Mouse (Mus musculus): ENCODE measurements around the gene Dmrt3.

Dmrt3 gene

GRCm38 (mm10) chr19:25610015-25610410 lies at the start of gene Dmrt3:
Gene Dmrt3, plus strand, starts transcription at chr19:25610301.
- in situ Hi-C loops (cut with MseI, MboI), result no loop called here

DNA sequence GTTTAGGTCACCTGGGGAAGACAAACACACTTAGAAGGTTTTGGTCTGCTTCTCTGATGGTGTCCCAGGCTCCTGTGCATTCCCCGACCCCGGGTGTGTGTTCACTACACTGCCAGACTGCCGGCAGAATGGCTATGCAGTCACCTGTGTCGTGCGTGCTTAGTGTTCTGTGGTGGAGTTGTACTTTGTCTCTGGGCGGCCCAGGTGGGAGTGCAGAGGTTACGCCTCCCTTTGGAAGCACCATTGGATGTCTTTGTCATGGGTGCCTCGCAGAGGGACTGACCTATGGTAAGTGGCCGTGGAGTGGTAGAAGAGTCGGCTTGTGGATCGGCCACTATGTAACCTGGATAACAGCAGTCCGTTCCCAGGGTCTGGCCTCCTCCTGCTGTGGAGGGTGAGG lies 45.7 kb upstream of the Dmrt3 start:
- in situ Hi-C loops (cut with MseI, MboI), result no loop called here

DNA sequence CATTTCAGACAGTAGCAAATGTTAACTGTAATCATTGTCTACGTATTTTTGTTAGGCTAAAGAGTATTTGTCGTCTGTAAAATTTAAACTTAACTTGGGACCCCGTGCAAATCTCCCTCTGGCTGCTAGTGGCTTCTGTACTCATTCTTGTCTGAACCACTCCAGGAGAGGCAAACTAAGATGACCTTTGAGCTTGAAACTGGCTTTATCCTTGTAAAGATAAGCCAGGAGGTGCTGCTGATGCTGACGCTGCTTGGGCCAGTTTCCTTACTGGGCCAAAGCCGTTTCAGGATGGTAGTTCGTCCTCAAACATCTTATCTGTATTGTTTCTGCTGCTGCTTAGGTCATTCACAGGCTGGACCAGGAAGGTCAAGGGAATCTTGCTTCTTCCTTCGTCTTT lies 40.3 kb upstream of the Dmrt3 start:
- in situ Hi-C loops (cut with MseI, MboI), result no loop called here

DNA sequence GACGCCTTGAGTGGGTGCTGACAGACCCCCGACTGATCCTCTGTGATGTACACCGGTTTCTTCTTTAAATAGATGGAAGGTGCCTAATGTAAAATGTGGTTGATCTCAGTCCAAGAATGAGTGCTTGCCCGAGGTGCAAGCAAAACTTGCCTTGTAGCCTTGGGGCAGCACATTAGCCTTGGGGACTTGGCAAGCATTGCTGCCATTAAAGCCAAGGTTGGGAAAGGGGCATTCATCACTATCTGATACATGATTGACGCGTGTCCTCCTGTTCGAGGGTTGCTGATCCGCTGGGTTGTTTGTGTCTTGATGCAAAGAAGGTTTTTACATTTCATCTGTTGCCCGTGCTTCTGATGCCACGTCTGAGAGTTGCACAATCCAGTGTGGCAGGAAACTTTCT lies 35.7 kb upstream of the Dmrt3 start:
- in situ Hi-C loops (cut with MseI, MboI), result no loop called here

GRCm38 (mm10) chr19:25574981-25575814 lies 34.9 kb upstream of the Dmrt3 start:
- in situ Hi-C loops (cut with MseI, MboI), result no loop called here

GRCm38 (mm10) chr19:25578358-25578757 lies 31.7 kb upstream of the Dmrt3 start:
- in situ Hi-C loops (cut with MseI, MboI), result no loop called here

DNA sequence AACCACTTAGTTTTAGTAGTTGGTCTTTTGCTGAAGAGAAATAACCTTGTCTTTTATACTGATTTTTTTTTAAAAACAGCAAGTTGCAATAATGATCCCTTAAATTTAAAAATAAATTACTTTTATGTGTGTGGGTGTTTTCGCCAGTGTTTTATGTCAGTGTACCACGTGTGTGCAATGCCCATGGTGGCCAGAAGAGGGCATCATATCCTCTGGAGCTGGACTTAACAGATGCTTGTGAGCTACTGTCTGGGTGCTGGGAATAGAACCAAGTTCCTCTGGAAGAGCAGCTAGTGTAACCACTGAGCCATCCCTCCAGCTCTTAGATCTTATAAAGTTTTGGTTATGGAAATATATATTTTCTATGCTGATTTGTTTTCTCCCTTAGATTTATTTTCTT lies 30.7 kb upstream of the Dmrt3 start:
- in situ Hi-C loops (cut with MseI, MboI), result no loop called here

- in situ Hi-C loops (cut with MseI, MboI), result no loop called here
These were observed 12.3 kb upstream of the Dmrt3 start for GRCm38 (mm10) chr19:25597717-25598232.

GRCm38 (mm10) chr19:25598626-25599025 lies 11.5 kb upstream of the Dmrt3 start:
- in situ Hi-C loops (cut with MseI, MboI), result no loop called here

- in situ Hi-C loops (cut with MseI, MboI), result no loop called here
These were observed 8.1 kb upstream of the Dmrt3 start for GRCm38 (mm10) chr19:25601966-25602365.

GRCm38 (mm10) chr19:25607461-25608205 lies 2.5 kb upstream of the Dmrt3 start:
- in situ Hi-C loops (cut with MseI, MboI), result no loop called here

DNA sequence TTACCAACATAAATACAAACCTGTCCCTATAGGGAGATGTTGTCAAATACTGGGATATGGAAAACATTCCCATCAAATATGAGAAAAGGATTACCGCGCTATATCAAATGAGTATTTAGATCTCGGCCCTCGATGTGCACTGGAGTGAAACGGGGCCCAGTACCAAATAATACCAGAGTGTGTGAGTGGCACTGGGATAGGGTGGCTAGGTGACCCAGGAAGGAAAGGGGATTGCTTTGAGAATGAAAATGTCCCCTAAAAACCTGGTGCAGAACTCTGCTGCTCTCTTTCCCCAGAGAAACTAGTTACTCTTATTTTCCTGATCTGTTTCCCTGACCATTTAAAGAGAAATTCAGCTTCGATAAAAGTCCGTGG lies 1.9 kb upstream of the Dmrt3 start:
- in situ Hi-C loops (cut with MseI, MboI), result no loop called here

- in situ Hi-C loops (cut with MseI, MboI), result no loop called here
These were observed 895 bp upstream of the Dmrt3 start for GRCm38 (mm10) chr19:25608961-25609850.

DNA sequence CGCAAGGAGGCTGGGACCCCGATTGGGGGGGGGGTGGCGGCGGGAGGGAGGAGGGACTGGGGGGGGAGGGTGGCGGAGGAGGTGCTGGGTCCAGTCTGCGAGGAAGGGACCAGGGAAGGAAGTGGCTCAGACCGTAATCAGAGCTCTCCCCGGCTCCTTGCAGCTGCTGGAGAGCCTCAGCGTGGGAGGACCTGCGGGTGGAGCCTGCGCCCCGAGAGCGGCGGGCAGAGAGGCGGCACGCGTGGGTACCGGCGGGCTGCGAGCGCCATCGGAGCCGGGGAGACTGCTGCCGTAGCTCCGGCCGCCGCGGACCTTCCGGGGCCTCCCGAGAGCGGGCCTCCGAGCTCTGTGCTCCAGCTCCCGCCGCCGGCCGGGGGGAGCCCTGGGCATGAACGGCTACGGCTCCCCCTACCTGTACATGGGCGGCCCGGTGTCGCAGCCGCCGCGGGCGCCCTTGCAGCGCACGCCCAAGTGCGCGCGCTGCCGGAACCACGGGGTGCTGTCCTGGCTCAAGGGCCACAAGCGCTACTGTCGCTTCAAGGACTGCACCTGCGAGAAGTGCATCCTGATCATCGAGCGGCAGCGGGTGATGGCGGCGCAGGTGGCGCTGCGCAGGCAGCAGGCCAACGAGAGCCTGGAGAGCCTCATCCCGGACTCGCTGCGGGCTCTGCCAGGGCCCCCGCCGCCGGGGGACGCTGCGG lies 460 bp downstream of the Dmrt3 start:
- in situ Hi-C loops (cut with MseI, MboI), result no loop called here

- in situ Hi-C loops (cut with MseI, MboI), result no loop called here
These were observed 1.0 kb downstream of the Dmrt3 start for GRCm38 (mm10) chr19:25611116-25611515.

- in situ Hi-C loops (cut with MseI, MboI), result no loop called here
These were observed 2.0 kb downstream of the Dmrt3 start for GRCm38 (mm10) chr19:25611876-25612805.

GRCm38 (mm10) chr19:25612806-25613295 lies 2.8 kb downstream of the Dmrt3 start:
- in situ Hi-C loops (cut with MseI, MboI), result no loop called here

DNA sequence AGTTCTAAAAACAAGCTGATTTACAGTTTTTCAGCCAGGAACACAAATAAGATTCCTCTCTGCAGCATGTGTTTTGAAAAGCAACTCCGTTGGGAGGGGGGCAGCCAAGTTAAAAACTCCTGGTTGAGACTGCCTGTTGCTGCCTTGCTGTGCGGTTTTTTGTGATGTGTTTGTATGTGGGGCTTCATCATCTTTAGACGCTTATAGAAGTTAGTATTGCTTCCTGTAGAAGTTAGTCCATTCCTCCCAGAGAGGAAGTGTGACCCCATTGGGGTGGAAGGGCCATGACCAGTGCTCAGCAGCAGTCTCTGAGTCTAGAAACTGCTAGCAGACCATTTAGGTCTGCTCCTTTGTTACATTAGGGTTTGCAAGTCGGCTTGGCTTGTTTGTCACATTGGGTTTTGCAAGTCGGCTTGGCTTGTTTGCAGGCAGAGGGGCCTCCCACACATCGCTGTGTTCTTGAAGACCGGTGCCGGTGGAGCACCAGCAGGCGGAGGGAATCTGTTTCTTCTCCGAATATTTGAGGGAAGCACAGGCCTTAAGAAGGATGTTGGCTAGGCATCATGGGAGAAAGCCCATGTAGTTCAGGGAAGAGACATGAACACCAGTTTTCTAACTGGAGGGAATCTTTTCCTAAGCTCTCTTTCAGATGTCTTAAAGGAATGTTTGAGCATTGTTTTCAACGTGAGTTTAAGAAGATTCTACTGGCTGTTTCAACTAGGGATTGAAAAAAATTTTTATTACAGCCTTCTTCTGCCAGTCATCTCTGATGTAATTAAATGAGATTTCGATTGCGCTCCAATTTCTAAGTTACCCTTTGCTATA lies 3.6 kb downstream of the Dmrt3 start:
- in situ Hi-C loops (cut with MseI, MboI), result no loop called here

GRCm38 (mm10) chr19:25615889-25616288 lies 5.8 kb downstream of the Dmrt3 start:
- in situ Hi-C loops (cut with MseI, MboI), result no loop called here
